Mouse (Mus musculus) myocyte (in vitro differentiated cells): ENCODE results near the gene Gsg1.

Experiments
- E2F4 ChIP-seq: IDR thresholded peaks from one replicate; pipeline ENCODE4 v1.6.1; 2011; ENCODE audit warnings: mild to moderate bottlenecking, control low read depth, moderate library complexity; ENCODE audit not compliant: insufficient read depth
- MAX ChIP-seq: IDR thresholded peaks from one replicate; pipeline ENCODE4 v1.6.1; 2011; ENCODE audit warnings: low read depth, mild to moderate bottlenecking, control low read depth
- MYOD1 ChIP-seq, 3 experiments: IDR thresholded peaks; one replicate each; pipeline ENCODE4 v1.6.1; 2011; ENCODE audit warnings: control low read depth in 2 of 3, low read depth in 2 of 3, mild to moderate bottlenecking in 2 of 3, moderate library complexity in 1 of 3; ENCODE audit not compliant: insufficient read length in 2 of 3, control insufficient read depth in 1 of 3
- POLR2A ChIP-seq: IDR thresholded peaks from one replicate; pipeline ENCODE4 v1.6.1; 2011; ENCODE audit warnings: low read depth, mild to moderate bottlenecking, control low read depth, moderate library complexity; ENCODE audit not compliant: insufficient read length
- POLR2AphosphoS2 ChIP-seq: IDR thresholded peaks from one replicate; pipeline ENCODE4 v1.6.1; 2011; ENCODE audit warnings: low read depth, control low read depth; ENCODE audit not compliant: insufficient read length
- TCF12 ChIP-seq: IDR thresholded peaks from one replicate; pipeline ENCODE4 v1.6.1; 2011; ENCODE audit warnings: mild to moderate bottlenecking, control low read depth; ENCODE audit not compliant: poor library complexity, insufficient read depth, severe bottlenecking
- TCF3 ChIP-seq: IDR thresholded peaks from one replicate; pipeline ENCODE4 v1.6.1; 2011; ENCODE audit warnings: low read depth, control low read depth; ENCODE audit not compliant: insufficient read length
- USF1 ChIP-seq: IDR thresholded peaks from one replicate; pipeline ENCODE4 v1.6.1; 2011; ENCODE audit warnings: low read depth, mild to moderate bottlenecking, control low read depth, moderate library complexity

DNA sequence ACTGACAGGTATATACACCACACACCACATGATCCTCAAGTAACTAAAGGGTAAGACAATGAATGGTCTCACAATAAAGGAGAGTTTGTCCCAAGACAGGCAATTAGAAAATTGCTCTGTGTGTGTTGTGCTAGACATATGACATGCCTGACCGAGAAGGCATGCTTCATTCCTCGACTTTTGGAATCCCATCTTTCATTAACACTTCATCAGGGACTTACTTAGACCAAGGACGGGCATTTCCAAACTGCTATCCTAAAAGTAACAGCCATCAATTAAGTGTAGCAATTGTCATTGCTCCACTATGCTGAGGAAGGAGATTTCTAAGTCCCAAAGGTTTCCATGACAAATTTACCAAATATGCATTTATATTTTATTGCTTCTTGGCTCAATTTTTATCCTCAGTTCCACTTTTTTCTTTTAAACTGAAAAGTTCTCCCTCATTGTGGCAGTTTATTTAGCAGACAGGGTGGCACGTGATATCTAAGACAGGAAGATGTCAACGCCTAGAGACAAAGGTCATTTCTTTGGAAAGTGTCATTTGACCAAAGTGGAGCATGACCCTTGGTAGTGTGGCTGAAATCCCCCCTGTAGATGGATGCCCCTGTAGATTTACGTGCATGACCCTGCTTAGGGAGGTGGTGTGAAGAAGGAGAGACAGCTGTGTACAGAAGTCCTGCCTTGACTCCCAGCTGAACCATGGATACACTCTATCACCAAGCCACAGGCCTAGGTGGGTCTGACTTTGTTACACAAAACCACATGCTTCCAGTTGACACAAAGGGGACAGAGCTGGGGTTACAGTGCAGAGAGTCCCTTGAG lies 22.5 kb upstream of the Gsg1 start:
- TF ChIP-seq MAX (no peak), TCF3 (no peak), POLR2AphosphoS2 (no peak), POLR2A (no peak), E2F4 (no peak), USF1 (no peak), TCF12 (no peak), MYOD1 (IDR thresholded peaks at IDR 0.05; ENCODE audit: control insufficient read depth in 1 of 3, insufficient read length in 2 of 3, low read depth in 2 of 3) (no peak)
